Mouse (Mus musculus) heart, postnatal 0 days (tissue): ENCODE measurements around the gene Tmem179. TPM values are rescaled to one million over a fixed set of nuclear protein-coding genes. Genes with fewer than 3 reads are reported as not detected.
A peak's percentile ranks its signal among the peaks of the same experiment; 100 is the strongest.

Experiments
- ATAC-seq: fragments of 200-750 bp; cut with Nextera tagmentation; 2 replicates; pipeline ENCODE4 v1.8.0; 2017; ENCODE audit warnings: low read depth, moderate number of reproducible peaks, moderate library complexity; ENCODE audit not compliant: insufficient read depth
- DNase-seq: peaks from one replicate; pipeline ENCODE4 v3.0.0-alpha.2; 2016; ENCODE audit warnings: low spot score
- H3K27ac ChIP-seq: fragments of 300-500 bp; sonication (generic); 2 replicates; pipeline ENCODE4 v1.5.1; 2014; ENCODE audit warnings: low read depth, mild to moderate bottlenecking
- H3K27me3 ChIP-seq: fragments of 300-500 bp; sonication (generic); 2 replicates; pipeline ENCODE4 v1.6.1; 2014; ENCODE audit warnings: low read length, mixed read lengths; ENCODE audit not compliant: control insufficient read depth, insufficient read depth
- H3K36me3 ChIP-seq: fragments of 300-500 bp; sonication (generic); replicated peaks from 2 replicates; pipeline ENCODE4 v1.6.1; 2014; ENCODE audit warnings: low read length, mixed read lengths; ENCODE audit not compliant: control insufficient read depth, insufficient read depth
- H3K4me1 ChIP-seq: fragments of 300-500 bp; sonication (generic); 2 replicates; pipeline ENCODE4 v1.6.1; 2014; ENCODE audit warnings: antibody characterized with exemption; ENCODE audit not compliant: control insufficient read depth, insufficient read depth
- H3K4me2 ChIP-seq: fragments of 300-500 bp; sonication (generic); 2 replicates; pipeline ENCODE4 v1.6.1; 2014; ENCODE audit warnings: low read depth, mild to moderate bottlenecking, low read length, moderate library complexity
- H3K4me3 ChIP-seq: fragments of 300-500 bp; sonication (generic); 2 replicates; pipeline ENCODE4 v1.5.1; 2014; ENCODE audit warnings: low read depth, low read length
- H3K9ac ChIP-seq: fragments of 300-500 bp; sonication (generic); replicated peaks from 2 replicates; pipeline ENCODE4 v1.6.1; 2014; ENCODE audit warnings: low read depth, low read length, mixed read lengths
- H3K9me3 ChIP-seq: fragments of 300-500 bp; sonication (generic); replicated peaks from 2 replicates; pipeline ENCODE4 v1.6.1; 2016; ENCODE audit warnings: low read length; ENCODE audit not compliant: control insufficient read depth
- CTCF ChIP-seq: IDR thresholded peaks from 2 replicates; pipeline ENCODE4 v1.5.1; 2016; ENCODE audit warnings: antibody characterized with exemption, control low read depth, low read depth
- EP300 ChIP-seq: IDR thresholded peaks from 2 replicates; pipeline ENCODE4 v1.6.1; 2016; ENCODE audit warnings: antibody characterized with exemption, low read depth
- WGBS: fragments of 180-500 bp; shearing (Covaris S2); extraction: QIAGEN DNeasy Blood & Tissue Kit; methylation state at CpG from one replicate; pipeline ENCODE4 v1.1.7; 2014; 5-methylcytosine and 5-hydroxymethylcytosine counted together
- polyA plus RNA-seq: library from polyadenylated mRNA; unstranded; fragments of >200 nt; fragmentation: Nextera tagmentation; extraction: Ambion mirVana; gene quantifications from 2 replicates; pipeline ENCODE4 v1.2.1, GENCODE M21; 2015
- total RNA-seq: library from RNA; depleted of rRNA; stranded (reverse); fragments of >200 nt; gene quantifications from 2 replicates; pipeline ENCODE4 v1.2.3, GENCODE M21; 2014; ENCODE audit warnings: low replicate concordance

The Tmem179 gene
- total and polyA plus RNA-seq, 2 experiments from 2014 or later: 0.27 TPM; not detected in 1

- DNase-seq (no peak), ATAC-seq (no peak)
- no peaks in the 10 kb centered on the region for H3K9me3 ChIP-seq
- H3K36me3 ChIP-seq: no peaks in the 10 kb centered on the region
- no peak for TF ChIP-seq CTCF
- TF ChIP-seq EP300: no peak
- H3K4me2 ChIP-seq: no peak overlapping the region
- 77% methylated on average over 5 of the region's 5 CpGs for WGBS
- no peak overlapping the region for H3K27ac ChIP-seq
- H3K9ac ChIP-seq: no peak overlapping the region
- no peaks in the 10 kb centered on the region for H3K27me3 ChIP-seq
- H3K4me1 ChIP-seq: peaks cover 14% of the 10 kb centered on the region
- no peak overlapping the region for H3K4me3 ChIP-seq
Observed at GRCm38 (mm10) chr12:112496136-112496535, 20.4 kb downstream of the Tmem179 start.

- peak; percentile 76 for ATAC-seq
- Histone ChIP-seq H3K36me3 (no peaks in the 10 kb centered on the region), H3K27ac (peak overlapping the region; percentile 98), H3K27me3 (no peaks in the 10 kb centered on the region), H3K9ac (peak overlapping the region; percentile 31), H3K4me3 (peak overlapping the region; percentile 24), H3K4me2 (peak overlapping the region; percentile 54), H3K4me1 (peaks cover 56% of the 10 kb centered on the region), H3K9me3 (no peaks in the 10 kb centered on the region)
- TF ChIP-seq EP300 (peak; percentile 97), CTCF (peak; percentile 50)
- peak; percentile 92 for DNase-seq
- 3% methylated on average over 3 of the region's 3 CpGs for WGBS
Observed at GRCm38 (mm10) chr12:112490444-112490939, 26.1 kb downstream of the Tmem179 start.

DNA sequence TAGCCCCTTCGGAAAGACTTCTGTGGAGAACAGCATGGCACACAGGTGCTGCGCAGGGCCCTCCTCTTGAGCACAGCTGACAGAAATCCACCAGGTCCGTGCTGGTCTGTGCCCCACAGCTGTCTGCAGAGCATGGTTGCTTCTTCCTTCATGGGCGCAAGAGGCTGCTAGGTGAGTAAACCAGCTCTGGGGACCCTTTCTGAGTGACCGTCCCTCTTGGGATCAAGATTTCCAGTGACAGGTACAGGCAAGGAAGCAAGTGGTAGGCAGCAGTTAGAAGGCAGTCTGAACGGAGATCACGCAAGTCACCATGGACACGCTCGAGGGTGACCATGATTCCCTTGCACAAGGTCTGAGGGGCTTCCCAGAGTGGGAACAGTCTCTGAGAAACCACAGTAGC lies 27.0 kb downstream of the Tmem179 start:
- Histone ChIP-seq H3K4me1 (peaks cover 56% of the 10 kb centered on the region), H3K27me3 (no peaks in the 10 kb centered on the region), H3K4me2 (no peak overlapping the region), H3K27ac (peak overlapping the region; percentile 98), H3K4me3 (no peak overlapping the region), H3K9ac (no peak overlapping the region), H3K9me3 (no peaks in the 10 kb centered on the region), H3K36me3 (no peaks in the 10 kb centered on the region)
- WGBS: 93% methylated on average over 9 of the region's 9 CpGs
- TF ChIP-seq EP300: no peak
- DNase-seq (no peak), ATAC-seq (no peak)

DNA sequence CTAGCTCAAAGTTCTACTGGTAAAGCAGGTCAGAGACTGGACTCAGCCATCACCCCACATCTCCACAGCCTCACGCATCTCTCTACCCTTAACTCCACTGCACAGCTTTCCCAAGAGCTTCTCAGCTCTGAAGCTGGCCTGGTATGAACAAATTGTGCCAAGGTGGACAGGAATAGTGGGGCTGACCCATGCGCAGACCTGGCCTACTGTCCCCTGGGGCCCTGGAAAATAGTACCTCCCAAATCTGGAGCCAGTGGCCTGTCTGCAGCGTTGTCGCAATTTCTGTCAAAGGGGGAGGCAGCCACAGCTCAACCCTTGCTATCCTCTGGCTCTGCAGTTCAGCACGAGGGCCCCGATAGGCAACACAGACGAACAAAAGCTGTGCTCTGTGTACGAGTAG lies 27.4 kb downstream of the Tmem179 start, which contains the start of gene A530016L24Rik:
A530016L24Rik (plus strand) TSS at position 315 of the 400 bp plus-strand sequence.
- ATAC-seq (no peak), DNase-seq (no peak)
- Histone ChIP-seq H3K27ac (peak within 1 kb of the TSS; percentile 98), H3K4me1 (peaks cover 56% of the 10 kb centered on the region), H3K4me3 (no peak within 1 kb of the TSS), H3K27me3 (no peaks in the 10 kb centered on the region), H3K36me3 (no peaks in the 10 kb centered on the region), H3K4me2 (0 out of 2 replicates have a peak within 1 kb of the TSS, but pooled peaks have one; percentile 4), H3K9me3 (no peaks in the 10 kb centered on the region), H3K9ac (no peak within 1 kb of the TSS)
- TF ChIP-seq EP300 (no peak), CTCF (no peak)
- WGBS: 73% methylated on average over 8 of the region's 8 CpGs

DNA sequence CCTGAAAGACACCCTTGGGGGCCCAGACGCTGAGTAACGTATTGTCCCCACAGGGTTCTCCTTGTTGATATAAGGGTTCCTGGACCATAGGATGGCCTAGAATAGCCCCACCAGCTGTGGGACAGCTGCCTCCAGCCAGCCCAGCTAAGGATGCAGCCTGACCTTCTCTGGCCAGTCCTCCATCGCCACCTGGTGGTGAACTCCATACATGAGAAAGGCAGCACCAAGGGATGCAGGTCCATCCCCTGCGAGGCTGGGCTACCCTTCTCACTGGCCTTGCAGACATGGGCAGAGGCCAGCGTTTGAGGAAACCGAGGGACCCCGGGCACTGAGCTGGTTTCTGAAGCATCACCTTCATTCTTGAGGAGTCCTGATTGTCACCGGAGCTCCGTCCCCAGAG lies 42.8 kb downstream of the Tmem179 start:
- WGBS: 16% methylated on average over 9 of the region's 9 CpGs
- peak; percentile 70 for DNase-seq
- no peak overlapping the region for H3K4me3 ChIP-seq
- H3K9ac ChIP-seq: no peak overlapping the region
- peaks cover 22% of the 10 kb centered on the region; the same call in 1 of the 2 replicates for H3K27me3 ChIP-seq
- H3K27ac ChIP-seq: no peak overlapping the region
- no peaks in the 10 kb centered on the region for H3K36me3 ChIP-seq
- H3K4me1 ChIP-seq: no peaks in the 10 kb centered on the region
- no peaks in the 10 kb centered on the region for H3K9me3 ChIP-seq
- no peak overlapping the region for H3K4me2 ChIP-seq
- TF ChIP-seq CTCF: peak; percentile 99
- no peak for TF ChIP-seq EP300
- peak; percentile 77 for ATAC-seq

DNA sequence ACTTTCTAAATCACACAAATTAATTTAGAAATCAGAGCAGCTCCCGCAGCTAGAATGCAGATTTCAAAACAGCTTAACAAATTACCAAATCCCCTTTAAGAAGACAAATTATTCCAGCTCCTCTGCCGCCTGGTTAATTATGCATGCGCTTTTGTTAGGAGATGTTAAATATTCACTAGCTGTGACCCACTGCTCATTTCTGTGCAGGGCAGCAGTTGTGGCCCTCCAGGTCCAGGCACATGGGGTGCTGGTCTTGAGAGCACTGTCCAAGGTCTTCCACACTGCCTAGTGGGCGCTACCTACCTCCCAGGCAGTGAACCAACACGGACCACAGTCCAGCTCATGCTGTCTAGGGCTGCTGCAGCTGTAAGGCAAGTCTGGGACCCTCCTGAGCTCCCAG lies 46.3 kb downstream of the Tmem179 start:
- H3K9ac ChIP-seq: no peak overlapping the region
- no peak overlapping the region for H3K4me3 ChIP-seq
- ATAC-seq (no peak), DNase-seq (no peak)
- peaks cover 14% of the 10 kb centered on the region; the same call in 1 of the 2 replicates for H3K27me3 ChIP-seq
- no peaks in the 10 kb centered on the region for H3K9me3 ChIP-seq
- TF ChIP-seq CTCF (no peak), EP300 (no peak)
- no peak overlapping the region for H3K4me2 ChIP-seq
- no peak overlapping the region for H3K27ac ChIP-seq
- H3K36me3 ChIP-seq: no peaks in the 10 kb centered on the region
- no peaks in the 10 kb centered on the region for H3K4me1 ChIP-seq
- 72% methylated on average over 5 of the region's 5 CpGs for WGBS
